Mouse (Mus musculus) cerebellum, postnatal 4 days (tissue): ENCODE results near the gene 1700061G19Rik.

Source experiments
- DNase-seq, 2 experiments: peaks; one replicate each; pipeline ENCODE4 v3.0.0; 2022; ENCODE audit warnings: low spot score in 2 of 2, mixed read lengths in 1 of 2

The 1700061G19Rik gene

DNA sequence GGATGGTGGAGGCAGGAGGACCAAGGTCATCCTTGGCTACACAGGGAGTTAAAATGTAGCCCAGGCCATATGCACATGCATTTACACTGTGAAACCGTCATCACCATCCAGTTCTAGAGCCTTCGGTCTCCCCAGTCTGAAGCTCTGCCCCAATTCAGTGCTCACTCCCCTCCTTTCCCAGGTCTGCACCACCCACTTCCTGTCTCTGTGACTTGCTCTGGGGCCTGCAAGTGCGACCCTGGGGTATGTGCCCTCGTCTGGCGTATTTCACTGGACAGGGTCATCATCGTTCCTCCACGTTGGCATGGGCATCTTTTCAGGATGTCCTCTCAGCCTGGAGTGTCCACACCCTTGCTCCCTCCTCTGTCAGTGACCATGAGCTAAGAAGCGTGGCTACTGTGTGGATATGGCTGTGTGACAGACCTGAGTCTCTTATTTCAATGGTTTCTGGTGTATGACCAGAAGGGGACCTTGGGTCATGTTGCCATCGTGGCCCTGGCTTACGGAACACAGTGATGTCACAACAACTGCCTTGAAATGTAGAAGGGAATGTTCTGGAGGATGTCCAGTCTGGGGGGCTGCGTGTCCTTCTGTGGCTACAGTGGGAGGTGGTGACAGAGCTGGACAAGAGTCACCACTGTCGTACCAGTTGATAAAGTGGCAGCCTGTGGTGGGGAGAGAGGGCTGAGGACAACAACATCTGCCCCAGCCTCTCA, at the start of gene 1700061G19Rik:
Gene 1700061G19Rik (plus strand): TSS at position 542 of the 716 bp plus-strand sequence.
- no peak for DNase-seq

GRCm38 (mm10) chr17:56826718-56827117, 48.6 kb upstream of the 1700061G19Rik start:
- no peak for DNase-seq

DNA sequence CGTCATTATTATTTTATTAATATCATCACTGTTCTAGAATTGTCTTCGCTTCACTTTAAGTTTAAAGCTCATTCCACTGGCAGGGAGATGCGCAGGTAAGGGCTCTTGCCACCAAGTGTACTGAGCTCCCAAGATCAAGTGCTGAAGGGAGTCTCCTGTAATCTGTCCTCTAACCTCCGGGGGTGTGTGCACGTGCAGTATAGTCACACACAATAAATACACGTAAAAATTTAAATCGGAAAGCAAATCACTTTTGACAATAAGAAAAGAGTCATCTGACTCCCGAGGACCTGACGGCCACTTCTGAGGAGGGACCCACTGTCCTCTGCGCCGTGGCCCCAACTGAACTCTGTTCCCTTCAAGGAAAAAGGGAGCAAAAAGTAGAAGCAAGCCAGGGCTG, 46.1 kb upstream of the 1700061G19Rik start:
- no peak for DNase-seq

DNA sequence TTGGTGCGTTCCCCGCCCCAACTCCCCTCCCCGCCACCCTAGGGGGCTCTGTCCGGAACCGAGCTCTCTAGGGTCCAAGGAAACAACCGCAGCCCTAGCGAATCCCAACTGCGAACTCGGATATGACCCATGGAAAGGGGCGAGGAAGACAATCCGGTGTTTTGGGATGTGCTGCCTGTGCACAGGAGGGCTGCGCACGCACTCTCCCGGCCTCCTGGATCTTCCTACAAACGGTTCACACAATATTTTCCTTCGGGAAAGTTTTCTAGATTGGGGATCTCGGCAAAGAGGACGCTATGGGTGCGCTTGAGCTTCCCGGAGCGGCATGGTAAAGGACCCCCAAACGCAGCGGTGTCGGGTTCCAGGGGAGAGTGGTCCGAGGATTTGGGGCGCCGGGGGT, 45.5 kb upstream of the 1700061G19Rik start:
- no peak for DNase-seq

GRCm38 (mm10) chr17:56830411-56831110, 44.7 kb upstream of the 1700061G19Rik start, which contains the start of gene Rfx2:
Gene Rfx2 (minus strand): TSS chr17:56831013.
- DNase-seq: no peak

GRCm38 (mm10) chr17:56831111-56831816, 44.0 kb upstream of the 1700061G19Rik start:
- peak; percentile 97 to 99 for DNase-seq

- no peak for DNase-seq
Observed at GRCm38 (mm10) chr17:56832918-56833317, 42.4 kb upstream of the 1700061G19Rik start.

DNA sequence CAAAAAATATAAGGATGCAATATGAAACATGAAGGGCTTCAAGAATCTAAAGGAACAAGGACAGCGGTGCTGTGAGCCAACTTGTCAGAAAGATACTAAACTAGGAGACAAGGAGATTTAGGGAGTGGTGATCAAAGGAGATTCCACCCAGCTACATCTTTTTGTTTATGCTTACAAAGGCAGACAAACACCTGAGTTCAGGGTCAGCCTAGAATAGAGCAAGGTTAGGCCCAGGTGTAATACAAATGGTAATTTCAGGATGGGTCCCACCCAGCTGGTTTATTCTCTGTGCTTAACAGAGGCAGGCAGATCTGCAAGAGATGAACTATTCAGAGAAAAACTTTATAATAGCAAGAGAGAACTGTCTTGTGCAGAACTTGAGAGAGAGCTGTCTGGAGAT, 41.9 kb upstream of the 1700061G19Rik start:
- no peak for DNase-seq

GRCm38 (mm10) chr17:56836336-56836735, 38.9 kb upstream of the 1700061G19Rik start:
- no peak for DNase-seq

GRCm38 (mm10) chr17:56840524-56840923, 34.8 kb upstream of the 1700061G19Rik start:
- no peak for DNase-seq

DNA sequence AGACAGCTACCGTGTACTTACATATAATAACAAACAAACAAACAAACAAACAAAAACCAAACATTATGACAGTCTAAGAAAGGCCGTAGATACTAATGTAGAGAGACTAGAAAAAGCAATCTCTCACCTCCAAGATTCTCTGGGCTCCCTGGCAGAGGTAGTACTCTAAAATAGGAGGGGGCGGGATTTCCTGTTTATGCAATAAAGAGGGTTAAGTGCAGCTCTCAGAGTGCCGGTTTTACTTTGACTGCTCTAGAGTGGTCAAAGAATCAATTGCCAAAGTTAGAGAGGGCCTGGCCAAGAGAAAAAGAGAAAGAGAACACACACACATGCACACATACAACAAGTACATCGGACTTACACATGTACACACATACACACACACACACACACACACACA, 33.1 kb upstream of the 1700061G19Rik start:
- DNase-seq: no peak

DNA sequence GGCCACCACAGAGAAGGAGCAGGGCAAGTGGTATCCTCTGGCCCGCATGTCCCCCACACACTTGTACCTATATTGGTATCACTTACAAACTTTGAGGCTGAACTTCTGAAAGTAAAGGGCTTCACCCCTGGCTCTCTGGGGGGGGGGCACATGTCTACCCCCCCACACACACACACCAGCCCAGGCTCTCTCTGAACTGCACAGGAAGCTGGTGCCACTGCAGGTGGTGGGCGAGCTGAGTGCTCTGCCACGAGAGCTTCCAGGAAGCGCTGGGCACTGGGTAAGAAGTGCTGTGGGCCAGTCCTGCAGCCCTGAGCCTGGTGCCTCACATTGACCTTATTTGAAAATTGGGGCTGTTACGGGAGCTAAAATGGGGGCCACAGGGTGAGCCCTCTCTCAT, 31.6 kb upstream of the 1700061G19Rik start:
- no peak for DNase-seq

DNA sequence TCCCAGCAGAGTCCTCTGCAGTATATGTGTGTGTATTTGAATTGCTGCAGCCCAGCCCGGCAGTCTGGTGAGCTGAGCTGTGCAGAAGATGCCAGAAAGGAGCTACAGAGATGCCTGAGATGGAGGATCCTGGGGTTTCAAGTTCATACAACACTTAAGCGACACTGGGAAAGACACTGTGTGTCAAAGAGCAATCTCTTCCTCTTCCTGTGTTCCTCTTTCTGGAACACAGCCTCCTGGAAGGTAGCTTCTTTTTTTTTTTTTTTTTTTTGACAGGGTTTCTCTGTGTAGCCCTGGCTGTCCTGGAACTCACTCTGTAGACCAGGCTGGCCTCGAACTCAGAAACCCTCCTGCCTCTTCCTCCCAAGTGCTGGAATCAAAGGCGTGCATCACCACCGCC, 26.5 kb upstream of the 1700061G19Rik start:
- no peak for DNase-seq

DNA sequence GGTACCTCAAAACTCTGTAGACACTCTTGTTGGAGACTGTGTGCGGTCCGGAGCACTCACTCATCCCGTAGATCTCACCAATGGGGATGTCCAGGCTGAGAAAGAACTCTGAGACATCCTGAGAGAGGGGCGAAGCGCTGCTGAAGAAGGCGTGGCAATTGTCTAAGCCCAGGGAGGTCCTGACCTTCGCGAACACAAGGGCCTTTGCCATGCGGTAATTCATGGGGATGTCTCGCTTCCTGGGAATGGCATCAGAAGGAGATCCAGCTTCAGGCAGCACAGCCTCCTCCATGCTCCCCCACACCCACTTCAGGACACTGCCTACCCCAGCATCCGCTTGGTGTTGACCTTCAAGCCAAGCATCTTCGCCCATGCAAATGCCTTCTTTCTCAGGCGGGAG, 25.6 kb upstream of the 1700061G19Rik start:
- DNase-seq: no peak

GRCm38 (mm10) chr17:56851167-56851566, 24.1 kb upstream of the 1700061G19Rik start:
- DNase-seq: no peak

DNA sequence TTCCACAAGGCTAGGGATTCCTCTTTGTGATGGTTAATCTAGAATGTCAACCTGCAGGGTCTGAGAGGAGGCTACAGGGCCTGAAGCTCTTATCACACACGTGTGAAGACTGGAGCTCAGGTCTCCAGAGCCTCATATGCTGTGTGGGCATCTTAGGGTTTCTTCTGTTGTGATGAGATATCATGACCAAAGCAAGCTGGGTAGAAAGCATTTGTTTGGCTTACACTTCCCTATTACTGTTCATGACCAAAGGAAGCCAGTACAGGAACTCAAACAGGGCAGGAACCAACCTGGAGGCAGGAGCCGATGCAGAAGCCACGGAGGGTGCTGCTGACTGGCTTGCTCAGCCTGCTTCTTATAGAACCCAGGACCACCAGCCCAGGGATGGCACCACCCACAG, 19.9 kb upstream of the 1700061G19Rik start:
- DNase-seq: no peak

GRCm38 (mm10) chr17:56858216-56858615, 17.1 kb upstream of the 1700061G19Rik start:
- DNase-seq: peak in 1 of 2 experiments; percentile 55

- DNase-seq: no peak
Observed at GRCm38 (mm10) chr17:56858922-56859321, 16.4 kb upstream of the 1700061G19Rik start.

GRCm38 (mm10) chr17:56861197-56861596, 14.1 kb upstream of the 1700061G19Rik start:
- no peak for DNase-seq

DNA sequence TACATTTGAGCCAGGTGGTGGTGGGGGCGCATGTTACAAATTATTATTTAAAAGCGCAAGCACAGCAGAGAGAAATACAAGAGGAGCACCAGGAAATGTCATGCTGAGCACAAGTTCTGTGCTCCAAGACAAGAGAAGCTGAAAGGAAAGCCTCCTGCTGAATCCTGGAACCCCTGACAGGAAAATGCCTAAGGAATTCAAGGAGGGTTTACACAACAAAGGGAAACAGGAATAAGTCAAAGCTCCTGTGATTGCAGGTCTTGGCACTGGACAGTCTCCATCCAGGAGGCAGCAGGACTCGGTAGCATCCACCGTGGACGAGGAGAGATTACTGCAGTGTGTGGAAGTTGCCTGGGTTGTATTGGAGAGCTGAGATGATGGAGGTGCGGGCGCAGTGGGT, 9.2 kb upstream of the 1700061G19Rik start:
- no peak for DNase-seq

GRCm38 (mm10) chr17:56869481-56869977, 5.7 kb upstream of the 1700061G19Rik start:
- no peak for DNase-seq

GRCm38 (mm10) chr17:56870287-56870953, 4.9 kb upstream of the 1700061G19Rik start:
- no peak for DNase-seq
